Mouse (Mus musculus): Measurements from ENCODE around the gene Bmp10.
"Not testable (repeated sequence)": the region's sequence is repeated elsewhere in the genome, so short reads cannot be mapped to it uniquely, and the experiment has no call there.

Bmp10 gene

DNA sequence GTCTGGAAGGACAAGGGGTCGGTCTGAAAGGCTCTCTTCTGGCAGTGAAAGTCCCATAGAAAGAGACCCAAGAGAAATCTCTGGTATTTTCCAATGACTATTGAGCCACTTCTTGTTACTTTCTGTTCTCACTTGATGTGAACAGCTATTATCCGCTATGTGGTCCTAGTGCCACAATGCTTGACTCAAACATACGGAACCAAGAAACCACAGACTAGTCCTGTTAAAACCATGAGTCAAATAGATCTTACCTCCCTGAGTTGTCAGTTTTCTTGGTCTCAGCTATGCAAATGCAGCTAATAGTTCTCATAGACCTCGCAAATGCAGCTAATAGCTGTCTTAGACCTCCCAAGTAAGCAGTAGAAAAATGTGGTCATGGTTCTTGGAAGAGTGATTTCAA lies 18.4 kb downstream of the Bmp10 start:
- DNase-seq (ENCODE audit: low read depth, low spot score) = no peak

DNA sequence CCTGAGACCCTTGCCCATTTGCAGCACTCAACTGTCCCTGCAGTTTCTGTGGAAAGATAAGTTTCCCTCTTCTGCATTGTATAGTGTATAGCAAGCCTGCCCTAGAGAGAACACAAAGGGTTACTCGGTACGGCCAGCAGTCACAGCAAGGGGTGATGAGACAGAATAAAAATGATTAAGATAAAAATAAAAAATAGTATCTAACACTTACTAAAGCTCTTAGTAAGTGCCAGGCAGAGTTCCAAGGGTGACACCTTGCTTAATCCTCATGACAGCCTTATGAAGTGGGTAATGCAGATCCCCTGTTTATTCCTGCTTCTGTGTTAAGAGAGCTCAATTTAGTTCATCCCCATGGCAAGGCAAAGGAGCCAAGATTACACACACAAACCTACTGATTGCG lies 20.7 kb downstream of the Bmp10 start:
- no peak for DNase-seq (ENCODE audit: low read depth, low spot score)

DNA sequence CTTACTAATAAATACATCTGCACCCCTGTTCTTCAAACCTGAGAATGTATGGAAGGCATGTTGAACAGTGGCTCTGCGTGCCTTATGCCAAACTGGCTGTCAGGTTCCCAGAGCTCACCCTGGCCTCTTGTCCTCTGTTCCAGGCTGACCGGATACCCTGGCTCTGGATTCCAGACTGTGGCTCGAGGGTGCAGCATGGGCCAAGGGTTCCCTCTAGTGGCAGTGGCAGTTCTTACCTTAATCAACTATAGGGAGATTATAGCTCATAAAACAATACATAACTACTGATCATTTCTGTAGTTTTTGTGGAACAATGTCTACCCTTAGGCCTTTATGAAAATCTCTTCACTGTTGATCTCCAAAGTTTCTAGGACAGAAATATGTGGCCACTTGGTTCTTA lies 22.2 kb downstream of the Bmp10 start:
- no peak for DNase-seq (ENCODE audit: low read depth, low spot score)

DNA sequence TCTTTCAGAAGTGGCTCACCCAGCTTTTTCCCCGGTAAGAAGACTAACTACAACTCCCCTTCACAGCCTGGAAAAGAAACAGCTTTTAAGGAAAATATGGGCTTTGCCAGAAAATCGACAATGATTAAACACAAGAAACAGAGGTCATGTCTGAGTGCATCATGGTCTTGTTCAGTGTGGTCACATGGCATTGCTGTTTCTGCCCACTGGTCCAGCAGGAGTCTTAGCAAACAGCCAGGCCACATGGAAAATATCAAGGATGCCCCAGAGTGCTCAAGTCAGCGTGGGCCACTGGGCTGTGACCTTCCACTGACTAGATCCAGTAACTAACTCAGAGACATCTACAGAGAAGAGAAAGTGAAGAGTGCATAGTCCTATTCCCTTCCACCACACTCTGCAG lies 23.0 kb downstream of the Bmp10 start:
- DNase-seq (ENCODE audit: low read depth, low spot score) = no peak

DNA sequence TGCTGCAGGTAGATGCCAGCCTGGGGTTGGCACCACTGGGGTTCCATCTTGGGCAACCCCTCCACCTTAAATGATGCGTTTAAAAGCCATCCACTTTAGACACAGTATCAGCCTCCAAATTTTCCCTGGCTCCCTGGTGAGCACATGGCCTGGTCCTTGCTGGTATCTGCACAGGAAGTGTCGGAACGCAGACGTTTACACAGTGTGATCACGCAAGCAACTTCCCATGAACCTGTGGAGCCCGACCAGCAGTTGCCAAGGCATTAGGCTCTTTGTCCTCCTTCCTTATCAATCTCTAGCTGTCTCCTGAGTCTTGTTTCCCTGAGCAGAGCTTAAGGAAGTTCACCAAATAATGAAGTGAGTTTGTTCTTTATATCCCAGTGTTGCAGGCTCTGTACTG lies 26.7 kb downstream of the Bmp10 start:
- DNase-seq (ENCODE audit: low read depth, low spot score) = no peak

DNA sequence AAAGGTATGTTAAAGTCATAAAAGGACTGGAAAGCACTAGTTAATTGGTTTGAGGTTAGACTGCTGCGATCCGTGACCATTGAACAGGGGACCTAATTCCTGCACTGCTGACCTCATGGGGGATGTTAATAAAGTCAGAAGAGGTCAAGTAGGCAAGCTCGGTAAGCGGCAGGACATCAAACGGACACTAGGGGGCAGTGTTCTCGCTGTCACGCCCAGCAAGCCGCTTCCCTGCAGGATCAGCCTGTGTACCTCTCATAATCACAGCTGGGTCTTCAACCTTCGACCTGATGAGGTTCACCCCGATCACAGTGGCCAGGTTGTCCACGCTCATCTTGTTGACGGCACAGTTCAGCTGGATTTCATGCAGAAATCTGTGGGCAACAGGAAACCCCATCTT lies 37.4 kb downstream of the Bmp10 start:
- peak; percentile 89 for DNase-seq (ENCODE audit: low read depth, low spot score)

DNA sequence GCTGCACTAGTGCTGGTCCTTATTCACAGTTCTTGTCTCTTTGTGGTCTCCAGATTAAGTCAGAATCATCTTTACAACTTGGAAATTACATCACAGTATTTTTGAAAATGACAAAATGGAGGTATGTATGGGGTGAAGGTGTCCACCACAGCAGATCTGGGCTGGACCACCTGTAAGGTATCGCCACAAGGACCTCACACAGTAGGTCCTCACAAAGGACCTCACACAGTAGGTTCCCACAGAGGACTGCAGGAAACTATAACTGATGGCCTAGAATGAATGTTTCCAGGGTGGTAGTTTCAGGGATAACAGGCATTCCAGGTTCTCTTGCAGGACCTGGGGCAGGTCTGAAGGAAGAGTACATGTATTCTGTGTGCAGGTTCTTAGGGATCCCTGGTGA lies 38.6 kb downstream of the Bmp10 start:
- no peak for DNase-seq (ENCODE audit: low read depth, low spot score)

DNA sequence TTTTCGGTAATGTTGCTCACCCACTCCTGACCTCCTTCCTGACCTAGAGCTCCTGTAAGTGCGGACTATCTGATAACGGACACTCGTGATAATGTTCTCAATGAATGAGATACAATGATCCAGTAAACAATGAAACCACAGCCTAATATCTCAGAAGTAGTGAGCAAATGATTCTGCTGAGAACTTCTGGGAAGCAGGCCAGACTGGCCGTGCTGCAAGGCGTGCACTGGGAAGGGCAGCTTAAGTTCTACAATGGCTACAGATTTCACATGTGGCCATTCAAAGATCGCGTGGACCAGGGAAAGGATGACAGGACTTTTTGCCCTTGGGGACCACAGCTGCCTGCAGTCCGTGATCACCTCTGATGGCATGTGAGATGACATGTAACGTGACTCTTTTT lies 39.6 kb downstream of the Bmp10 start:
- no peak for DNase-seq (ENCODE audit: low read depth, low spot score)

DNA sequence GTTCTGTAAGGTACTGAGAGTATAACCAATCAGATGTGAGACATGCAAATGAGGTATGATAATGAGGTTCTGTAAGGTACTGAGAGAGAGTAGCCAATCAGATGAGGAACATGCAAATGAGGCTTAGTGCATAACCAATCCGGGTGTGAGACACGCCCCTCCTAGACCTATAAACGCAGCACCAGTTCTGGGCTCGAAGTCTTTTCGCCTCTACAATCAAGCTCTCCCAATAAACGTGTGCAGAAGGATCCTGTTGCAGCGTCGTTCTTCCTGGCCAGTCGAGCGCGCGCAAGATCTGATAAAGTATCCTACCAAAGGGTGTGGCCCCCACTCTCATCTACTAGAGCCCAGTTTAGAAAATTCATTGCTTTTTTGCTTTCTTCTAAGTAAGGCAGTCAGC lies 41.3 kb downstream of the Bmp10 start:
- not testable (repeated sequence) for DNase-seq (ENCODE audit: low read depth, low spot score)

DNA sequence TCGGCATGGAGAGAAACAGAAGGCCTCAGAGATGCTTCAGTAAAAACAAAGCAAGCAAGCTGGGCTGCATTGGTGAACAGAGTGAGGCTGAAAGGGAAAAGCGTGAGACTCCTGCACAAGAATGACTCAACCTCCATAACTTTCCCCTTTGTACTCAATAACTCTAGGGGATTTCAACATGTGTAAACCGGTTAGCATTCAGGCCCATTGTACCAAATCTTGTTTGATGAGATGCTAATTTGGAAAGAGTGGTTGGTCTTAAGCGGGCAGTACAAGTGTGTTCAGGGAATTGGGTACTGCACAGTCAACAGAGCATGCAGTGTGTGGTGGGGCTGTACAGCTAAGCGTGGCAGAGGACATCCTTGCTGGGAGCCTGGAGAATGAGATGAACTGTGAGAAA lies 46.4 kb downstream of the Bmp10 start:
- DNase-seq (ENCODE audit: low read depth, low spot score) = no peak

DNA sequence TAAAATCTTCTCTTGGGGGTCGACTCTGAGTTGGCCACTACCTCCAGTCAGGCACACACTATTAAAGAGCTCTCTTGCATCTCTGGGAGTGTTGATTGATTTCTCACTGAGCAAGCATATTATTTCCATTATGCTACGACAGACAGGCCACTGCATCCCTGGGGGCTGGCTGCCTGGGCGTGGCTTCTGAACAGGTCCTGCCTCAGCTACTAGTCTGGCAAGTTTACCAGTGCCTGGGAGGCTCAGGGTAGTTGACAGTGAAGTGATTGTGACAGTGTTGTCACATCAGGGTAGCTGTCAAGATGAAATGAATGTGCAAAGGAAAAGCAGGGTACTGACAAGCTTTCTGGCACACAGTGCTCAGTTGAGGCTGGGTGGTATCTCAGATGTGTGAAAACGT lies 50.1 kb downstream of the Bmp10 start:
- no peak for DNase-seq (ENCODE audit: low read depth, low spot score)

DNA sequence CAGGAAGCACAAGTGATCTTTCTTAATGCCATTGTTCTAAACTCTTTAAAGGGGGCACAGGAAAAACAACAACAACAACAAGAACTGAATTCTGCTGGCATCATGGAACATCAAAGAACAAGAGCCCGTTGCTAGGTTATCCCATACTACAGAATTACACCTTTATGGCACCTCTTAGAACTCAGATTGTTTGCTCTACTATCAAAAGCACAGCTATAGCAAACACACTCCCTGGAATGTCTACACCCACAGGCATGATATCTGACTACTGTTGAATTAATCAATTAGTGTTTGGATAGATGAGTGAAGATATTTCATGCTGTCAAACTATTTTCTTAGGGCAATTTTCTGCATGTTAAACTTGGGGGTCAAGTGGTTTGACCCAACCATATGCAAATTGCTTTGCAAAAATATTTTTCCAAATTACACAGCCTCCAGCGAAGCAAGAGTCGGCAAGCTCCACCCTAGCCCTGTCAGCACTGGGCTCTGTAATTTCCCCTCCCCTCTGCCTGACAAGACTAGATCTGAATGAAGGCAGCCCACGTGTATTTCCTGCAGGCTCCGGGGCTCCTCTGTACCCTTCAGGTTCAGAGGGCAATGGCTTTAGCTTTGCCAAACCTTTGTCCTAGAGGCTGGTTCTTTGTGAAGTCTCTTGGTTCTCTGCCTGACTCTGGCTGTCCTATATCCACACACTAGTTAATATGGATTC lies 50.7 kb downstream of the Bmp10 start:
- no peak for DNase-seq (ENCODE audit: low read depth, low spot score)

DNA sequence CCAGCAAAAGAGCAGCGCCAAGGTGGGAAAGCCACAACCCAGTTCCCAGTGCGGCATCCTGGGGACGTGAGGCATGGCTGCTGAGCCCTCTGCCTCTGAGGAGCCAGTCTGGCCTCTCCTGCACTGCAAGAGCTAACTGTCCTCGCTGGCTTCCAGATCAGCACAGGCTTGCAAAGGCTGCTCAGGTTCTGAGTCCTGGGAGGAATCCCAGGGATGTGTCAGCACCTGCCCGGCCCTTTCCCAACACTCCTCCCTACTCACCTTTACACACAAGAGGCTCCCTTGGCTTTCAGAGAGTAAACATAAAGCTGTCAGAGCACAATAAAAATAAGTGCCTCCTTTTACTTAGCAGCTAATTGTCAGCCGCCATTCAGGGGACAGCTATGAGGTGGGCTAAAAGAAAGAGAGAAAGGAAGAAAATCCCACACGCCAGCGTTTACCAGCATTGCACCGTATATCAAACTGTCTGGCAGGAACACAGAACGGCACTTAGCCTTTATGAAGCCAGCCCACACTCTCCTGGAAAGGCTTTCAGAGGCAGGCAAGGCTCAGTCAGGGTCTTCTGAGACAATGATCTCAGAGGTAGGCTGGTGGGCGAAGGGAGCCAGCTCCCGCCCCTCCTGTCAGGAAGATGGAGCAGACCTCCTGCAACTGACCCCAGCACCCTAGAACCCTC lies 54.6 kb downstream of the Bmp10 start:
- DNase-seq (ENCODE audit: low read depth, low spot score) = no peak

DNA sequence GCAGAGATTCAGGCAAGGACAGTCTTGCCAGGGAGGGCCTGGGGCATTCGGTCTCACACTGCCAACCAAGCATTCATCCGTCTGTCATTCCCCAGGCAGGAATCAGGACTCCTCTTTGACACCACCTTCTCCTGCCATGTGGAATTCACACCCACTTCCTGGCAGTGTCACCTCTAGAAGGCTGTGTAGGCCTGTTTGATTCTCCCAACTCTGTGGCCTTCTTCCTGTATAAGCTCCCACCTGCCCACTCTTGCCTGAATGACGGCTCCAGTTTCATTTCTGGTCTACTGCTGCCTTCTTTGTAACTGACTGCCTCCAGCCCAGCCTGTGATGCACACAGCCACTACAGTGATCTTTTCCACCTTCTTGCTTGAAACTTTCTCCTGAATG lies 55.1 kb downstream of the Bmp10 start:
- DNase-seq (ENCODE audit: low read depth, low spot score) = no peak

DNA sequence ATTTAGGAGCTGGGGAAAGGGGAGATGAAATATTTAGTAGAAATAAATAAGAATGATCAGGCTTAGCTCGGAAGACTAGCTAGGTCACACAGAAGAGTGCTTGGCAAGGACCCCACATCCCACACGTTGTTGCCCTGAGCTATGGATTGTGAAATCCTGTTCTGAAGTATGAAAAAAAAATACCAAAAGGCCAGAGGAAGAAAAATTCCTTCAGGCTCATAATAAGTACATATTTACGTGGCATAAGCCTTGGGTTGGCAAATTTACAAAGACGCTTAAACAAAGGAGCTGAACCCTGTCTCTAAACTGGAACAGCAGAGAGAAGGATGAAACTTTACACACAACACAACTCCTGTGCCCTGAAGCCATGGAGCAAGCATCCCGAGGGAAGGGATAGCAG lies 56.0 kb downstream of the Bmp10 start:
- no peak for DNase-seq (ENCODE audit: low read depth, low spot score)
